Mouse (Mus musculus): ENCODE results near the gene Dlg2.

DNA sequence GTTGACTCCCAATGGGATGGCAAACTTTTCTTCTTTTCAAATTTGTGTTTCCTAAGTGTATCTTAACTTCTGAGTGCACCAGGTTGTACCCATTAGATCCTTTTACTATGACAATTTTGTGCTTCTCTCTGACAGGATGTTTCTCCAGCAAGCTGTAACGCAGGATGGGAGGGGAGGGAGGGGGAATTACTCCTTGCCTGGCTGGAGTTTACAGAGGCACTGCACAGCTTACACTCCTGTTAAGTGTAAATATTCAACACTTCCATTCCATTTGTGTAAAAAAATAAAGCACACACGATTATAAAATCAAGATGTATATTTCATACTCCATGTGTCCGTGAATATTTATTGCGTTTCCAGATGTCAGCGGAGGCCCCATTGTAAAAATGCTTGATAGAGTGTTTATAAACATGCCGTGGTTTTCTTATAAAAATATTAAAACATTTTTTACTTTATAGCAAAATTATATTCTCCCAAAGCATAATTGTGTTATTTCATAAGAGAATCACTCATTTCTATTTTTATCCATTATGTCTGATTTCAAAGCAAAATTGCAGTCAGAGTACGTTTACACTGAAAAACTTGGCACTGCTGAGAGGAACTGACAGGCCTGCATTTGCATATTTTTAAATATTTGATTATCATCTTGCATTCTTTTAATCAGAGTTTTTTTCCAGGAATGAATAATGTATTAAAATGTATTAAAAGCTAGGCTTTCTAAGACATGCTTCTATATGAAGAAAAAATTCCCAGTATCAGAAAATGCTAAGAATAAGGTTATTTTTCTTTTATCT, 1972.5 kb downstream of the Dlg2 start:
- TF ChIP-seq CTCF (IDR thresholded peaks at IDR 0.05; ENCODE audit: borderline replicate concordance, extremely low read depth, insufficient read depth, insufficient read length) (no peak), POLR2A (IDR thresholded peaks at IDR 0.05; ENCODE audit: borderline replicate concordance, extremely low read depth, insufficient read depth, insufficient read length, poor library complexity, severe bottlenecking) (no peak)

All from brain, embryonic 14.5 days (tissue).